Mouse (Mus musculus): ENCODE data around the gene Gm10251. TPM values are rescaled to one million over a fixed set of nuclear protein-coding genes. Genes with fewer than 3 reads are reported as not detected.
"Not testable (repeated sequence)": the region's sequence is repeated elsewhere in the genome, so short reads cannot be mapped to it uniquely, and the experiment has no call there.

Gene Gm10251
- total RNA-seq (2014; rRNA removed) (not detected in 2 replicates), polyA plus RNA-seq (2015; fragmentation: Nextera tagmentation; extraction: Ambion mirVana) (not detected in 2 replicates)

GRCm38 (mm10) chr14:6684070-6684469, at the start of gene Gm10251:
TSS of gene Gm10251 (minus strand) at chr14:6684170.
- not testable (repeated sequence) for DNase-seq; H3K36me3 ChIP-seq (ENCODE audit: insufficient read depth); H3K27me3 ChIP-seq (ENCODE audit: insufficient read depth, low read length); H3K4me2 ChIP-seq (ENCODE audit: low read depth); H3K9ac ChIP-seq; ATAC-seq; H3K27ac ChIP-seq (ENCODE audit: low read depth, low read length); H3K4me1 ChIP-seq (ENCODE audit: insufficient read depth); H3K4me3 ChIP-seq (ENCODE audit: low read depth, low read length); H3K9me3 ChIP-seq (ENCODE audit: low read length)
- WGBS, result no CpG with 5 or more reads among the region's 1 CpGs

DNA sequence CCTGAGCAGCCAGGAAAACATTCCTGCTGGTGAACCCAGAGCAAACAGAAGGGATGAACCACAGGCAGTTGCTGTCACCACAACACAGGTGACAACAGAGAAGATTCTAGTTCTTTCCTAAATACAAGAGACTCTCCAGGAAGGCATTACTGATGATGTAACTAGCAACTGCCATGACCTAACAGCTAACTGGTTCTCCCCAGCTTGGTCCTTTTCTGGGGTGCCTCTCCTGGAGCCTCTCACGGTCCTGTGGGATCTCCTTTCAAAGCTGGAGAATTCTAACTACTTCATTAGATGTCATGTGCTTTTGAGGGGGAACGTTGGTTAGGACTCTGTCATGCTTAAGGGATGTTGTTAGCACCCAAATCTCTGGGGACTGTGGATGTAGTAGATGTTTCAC, 36.2 kb upstream of the Gm10251 start, which contains the start of gene Gm8050:
Gene Gm8050, minus strand, starts transcription at position 101 of the 400 bp plus-strand sequence.
- ATAC-seq; H3K4me3 ChIP-seq (ENCODE audit: low read depth, low read length); H3K4me2 ChIP-seq (ENCODE audit: low read depth); H3K4me1 ChIP-seq (ENCODE audit: insufficient read depth); H3K9me3 ChIP-seq (ENCODE audit: low read length); H3K27me3 ChIP-seq (ENCODE audit: insufficient read depth, low read length); H3K27ac ChIP-seq (ENCODE audit: low read depth, low read length); H3K36me3 ChIP-seq (ENCODE audit: insufficient read depth); H3K9ac ChIP-seq; DNase-seq: not testable (repeated sequence)
- 88% methylated on average over 1 of the region's 2 CpGs for WGBS

DNA sequence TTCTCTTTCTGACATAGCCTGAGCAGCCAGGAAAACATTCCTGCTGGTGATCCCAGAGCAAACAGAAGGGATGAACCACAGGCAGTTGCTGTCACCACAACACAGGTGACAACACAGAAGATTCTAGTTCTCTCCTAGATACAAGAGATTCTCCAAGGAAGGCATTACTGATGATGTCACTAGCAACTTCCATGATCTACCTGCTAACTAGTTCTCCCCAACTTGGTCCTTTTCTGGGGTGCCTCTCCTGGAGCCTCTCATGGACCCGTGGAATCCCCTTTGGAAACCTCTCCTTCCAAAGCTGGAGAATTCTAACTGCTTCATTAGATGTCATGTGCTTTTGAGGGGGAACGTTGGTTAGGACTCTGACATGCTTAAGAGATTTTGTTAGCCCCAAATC, 61.7 kb downstream of the Gm10251 start, which contains the start of gene Gm3460:
Gene Gm3460, minus strand, starts transcription at position 101 of the 400 bp plus-strand sequence.
- H3K27me3 ChIP-seq (ENCODE audit: insufficient read depth, low read length); H3K4me3 ChIP-seq (ENCODE audit: low read depth, low read length); DNase-seq; ATAC-seq; H3K9ac ChIP-seq; H3K27ac ChIP-seq (ENCODE audit: low read depth, low read length); H3K36me3 ChIP-seq (ENCODE audit: insufficient read depth); H3K9me3 ChIP-seq (ENCODE audit: low read length); H3K4me2 ChIP-seq (ENCODE audit: low read depth); H3K4me1 ChIP-seq (ENCODE audit: insufficient read depth): not testable (repeated sequence)
- WGBS, result 65% methylated on average over 1 of the region's 2 CpGs

- H3K4me1 ChIP-seq (ENCODE audit: insufficient read depth); H3K27me3 ChIP-seq (ENCODE audit: insufficient read depth, low read length); H3K4me2 ChIP-seq (ENCODE audit: low read depth); H3K4me3 ChIP-seq (ENCODE audit: low read depth, low read length); H3K27ac ChIP-seq (ENCODE audit: low read depth, low read length); H3K9ac ChIP-seq; ATAC-seq; H3K9me3 ChIP-seq (ENCODE audit: low read length); DNase-seq; H3K36me3 ChIP-seq (ENCODE audit: insufficient read depth): not testable (repeated sequence)
- WGBS, result no CpG with 5 or more reads among the region's 1 CpGs
Measured at GRCm38 (mm10) chr14:6606436-6606835, 77.5 kb downstream of the Gm10251 start.

GRCm38 (mm10) chr14:6605004-6605403, 79.0 kb downstream of the Gm10251 start:
- peak overlapping the region; percentile 32 for H3K4me3 ChIP-seq (ENCODE audit: low read depth, low read length)
- H3K4me1 ChIP-seq (ENCODE audit: insufficient read depth); H3K9me3 ChIP-seq (ENCODE audit: low read length); H3K27ac ChIP-seq (ENCODE audit: low read depth, low read length); H3K27me3 ChIP-seq (ENCODE audit: insufficient read depth, low read length); H3K36me3 ChIP-seq (ENCODE audit: insufficient read depth); ATAC-seq: not testable (repeated sequence)
- peak overlapping the region; percentile 57 for H3K9ac ChIP-seq
- peak overlapping the region; percentile 71 for H3K4me2 ChIP-seq (ENCODE audit: low read depth)
- 3% methylated on average over 17 of the region's 20 CpGs for WGBS
- TF ChIP-seq CTCF (IDR thresholded peaks at IDR 0.05; ENCODE audit: low read depth), result peak; percentile 58
- peak; percentile 57 for DNase-seq

- peak overlapping the region; percentile 71 for H3K4me2 ChIP-seq (ENCODE audit: low read depth)
- H3K9ac ChIP-seq, result peak overlapping the region; percentile 57
- not testable (repeated sequence) for H3K27ac ChIP-seq (ENCODE audit: low read depth, low read length); H3K9me3 ChIP-seq (ENCODE audit: low read length); H3K36me3 ChIP-seq (ENCODE audit: insufficient read depth); H3K4me1 ChIP-seq (ENCODE audit: insufficient read depth); ATAC-seq; H3K27me3 ChIP-seq (ENCODE audit: insufficient read depth, low read length)
- 10% methylated on average over 17 of the region's 20 CpGs for WGBS
- DNase-seq, result peak; percentile 0
- peak overlapping the region; percentile 32 for H3K4me3 ChIP-seq (ENCODE audit: low read depth, low read length)
Measured at GRCm38 (mm10) chr14:6604551-6604950, 79.4 kb downstream of the Gm10251 start.

GRCm38 (mm10) chr14:6590513-6590912, 93.5 kb downstream of the Gm10251 start, which contains the start of gene Gm3629:
TSS of gene Gm3629 (minus strand) at chr14:6590613.
- WGBS, result 55% methylated on average over 1 of the region's 2 CpGs
- not testable (repeated sequence) for ATAC-seq

More at GRCm38 (mm10) chr14:6590513-6590912, 93.5 kb downstream of the Gm10251 start, which contains the start of gene Gm3629:
- not testable (repeated sequence) for H3K9ac ChIP-seq; H3K4me3 ChIP-seq (ENCODE audit: low read depth, low read length); H3K4me2 ChIP-seq (ENCODE audit: low read depth); H3K9me3 ChIP-seq (ENCODE audit: low read length); H3K27me3 ChIP-seq (ENCODE audit: insufficient read depth, low read length); H3K4me1 ChIP-seq (ENCODE audit: insufficient read depth); DNase-seq; H3K36me3 ChIP-seq (ENCODE audit: insufficient read depth); H3K27ac ChIP-seq (ENCODE audit: low read depth, low read length)

Other genes starting within 250 kb of the Gm10251 start
- not detected in 2 replicates for gene Gm3594, start 239.6 kb downstream of the Gm10251 start, total RNA-seq (2014; rRNA removed)
- not detected in 2 replicates for gene Gm3594, start 239.6 kb downstream of the Gm10251 start, polyA plus RNA-seq (2015; fragmentation: Nextera tagmentation; extraction: Ambion mirVana)
- not detected in 2 replicates for gene Gm8356, start 146.9 kb downstream of the Gm10251 start, total RNA-seq (2014; rRNA removed)
- gene Gm8356, start 146.9 kb downstream of the Gm10251 start, polyA plus RNA-seq (2015; fragmentation: Nextera tagmentation; extraction: Ambion mirVana), result not detected in 2 replicates
- 0.52 and 1.1 TPM in 2 replicates for gene Gm3629, start 93.6 kb downstream of the Gm10251 start, total RNA-seq (2014; rRNA removed)
- gene Gm3629, start 93.6 kb downstream of the Gm10251 start, polyA plus RNA-seq (2015; fragmentation: Nextera tagmentation; extraction: Ambion mirVana), result 0.64 and 0.88 TPM in 2 replicates
- gene Gm3460, start 61.8 kb downstream of the Gm10251 start, total RNA-seq (2014; rRNA removed), result not detected in 2 replicates
- not detected in 2 replicates for gene Gm3460, start 61.8 kb downstream of the Gm10251 start, polyA plus RNA-seq (2015; fragmentation: Nextera tagmentation; extraction: Ambion mirVana)
- 0.14 TPM in 1 of 2 replicates, not detected in the other for gene Gm8050, start 36.1 kb upstream of the Gm10251 start, total RNA-seq (2014; rRNA removed)
- not detected in 2 replicates for gene Gm8050, start 36.1 kb upstream of the Gm10251 start, polyA plus RNA-seq (2015; fragmentation: Nextera tagmentation; extraction: Ambion mirVana)
- 11.7 and 15.0 TPM in 2 replicates for gene Gm3636, start 58.2 kb upstream of the Gm10251 start, total RNA-seq (2014; rRNA removed)
- gene Gm3636, start 58.2 kb upstream of the Gm10251 start, polyA plus RNA-seq (2015; fragmentation: Nextera tagmentation; extraction: Ambion mirVana), result 13.9 and 15.6 TPM in 2 replicates
- gene Gm8362, start 90.2 kb upstream of the Gm10251 start, total RNA-seq (2014; rRNA removed), result not detected in 2 replicates
- not detected in 2 replicates for gene Gm8362, start 90.2 kb upstream of the Gm10251 start, polyA plus RNA-seq (2015; fragmentation: Nextera tagmentation; extraction: Ambion mirVana)
- gene Gm3642, start 156.1 kb upstream of the Gm10251 start, total RNA-seq (2014; rRNA removed), result not detected in 2 replicates
- not detected in 2 replicates for gene Gm3642, start 156.1 kb upstream of the Gm10251 start, polyA plus RNA-seq (2015; fragmentation: Nextera tagmentation; extraction: Ambion mirVana)
- gene Gm3667, start 205.8 kb upstream of the Gm10251 start, total RNA-seq (2014; rRNA removed), result 10.6 and 13.5 TPM in 2 replicates
- 15.1 and 16.3 TPM in 2 replicates for gene Gm3667, start 205.8 kb upstream of the Gm10251 start, polyA plus RNA-seq (2015; fragmentation: Nextera tagmentation; extraction: Ambion mirVana)